In the genomic region with DNA sequence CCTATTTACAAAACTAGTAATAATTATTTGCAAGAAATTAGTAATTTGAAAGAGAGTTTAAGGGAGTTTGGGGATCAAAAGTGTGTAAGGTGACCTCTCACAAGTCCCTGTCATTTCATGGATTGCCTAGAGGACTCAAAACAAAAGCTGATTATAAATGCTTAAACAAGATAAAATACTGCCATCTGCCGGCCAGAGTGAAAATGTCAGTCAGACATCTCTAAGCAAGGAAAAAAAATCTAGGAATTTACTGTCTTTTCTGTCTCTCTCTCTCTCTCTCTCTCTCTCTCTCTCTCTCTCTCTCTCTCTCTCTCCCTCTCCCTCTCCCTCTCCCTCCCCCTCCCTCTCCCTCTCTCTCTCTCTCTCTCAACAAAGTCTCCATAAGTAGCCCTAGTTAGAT, we compare ENCODE assay signal across 8 mouse cellular contexts. TPM values are rescaled to one million over a fixed set of nuclear protein-coding genes. Genes with fewer than 3 reads are reported as not detected.
DNase-seq lines count a peak whose midpoint lies in the region; ATAC-seq and TF ChIP-seq lines count a peak whose summit lies in the region.

No protein-coding gene starts in this region.

- no peak for TF ChIP-seq POLR2A in kidney, adult 2 months (IDR thresholded peaks at IDR 0.05; ENCODE audit: low read depth, low read length)
- no peak for TF ChIP-seq POLR2A in CH12.LX (IDR thresholded peaks at IDR 0.05; ENCODE audit: low read depth, low read length)

- H3K4me3 ChIP-seq in kidney, adult 2 months (ENCODE audit: insufficient read depth, low read depth, low read length) = no peak overlapping the region
- no peak overlapping the region for H3K4me3 ChIP-seq in CH12.LX (replicated peaks in 1 of 3; ENCODE audit: low read depth in 2 of 3, low read length in 2 of 3, poor library complexity in 1 of 3)
- no peak overlapping the region for H3K4me3 ChIP-seq in embryonic facial prominence, embryonic 10.5 days
- H3K4me3 ChIP-seq in neural tube, embryonic 11.5 days (ENCODE audit: low read depth, low read length) = no peak overlapping the region

- DNase-seq in kidney, adult 2 months = peak; percentile 78
- no peak for DNase-seq in kidney, adult 11 months
- peak; percentile 57 for DNase-seq in CH12.LX (ENCODE audit: extremely low read depth)
- peak; percentile 45 for DNase-seq in adrenal gland, adult 2 months
- peak; percentile 64 for DNase-seq in embryonic facial prominence, embryonic 10.5 days (ENCODE audit: low spot score)
- DNase-seq in layer of hippocampus, postnatal 10 days (ENCODE audit: low spot score in 2 of 2) = peak; percentile 75 to 78
- DNase-seq in neural tube, embryonic 11.5 days (ENCODE audit: low spot score) = peak; percentile 68

- TF ChIP-seq EP300 in CH12.LX (IDR thresholded peaks at IDR 0.05; ENCODE audit: low read length) = no peak

- H3K27ac ChIP-seq in kidney, adult 2 months (ENCODE audit: insufficient read depth, low read depth, low read length) = no peak overlapping the region
- no peak overlapping the region for H3K27ac ChIP-seq in CH12.LX (ENCODE audit: insufficient read depth, low read depth)
- no peak overlapping the region for H3K27ac ChIP-seq in embryonic facial prominence, embryonic 10.5 days (replicated peaks)
- H3K27ac ChIP-seq in neural tube, embryonic 11.5 days (ENCODE audit: low read depth, low read length) = no peak overlapping the region

- no peak overlapping the region for H3K9ac ChIP-seq in CH12.LX (ENCODE audit: insufficient read depth, low read depth)
- H3K9ac ChIP-seq in neural tube, embryonic 11.5 days (ENCODE audit: low read length) = no peak overlapping the region

- no peak for ATAC-seq in neural tube, embryonic 11.5 days (ENCODE audit: insufficient read depth, low FRiP score, low TSS enrichment)
- no peak for ATAC-seq in megakaryocyte-erythroid progenitor cell, adult 5-6 weeks (replicated peaks; ENCODE audit: low FRiP score, low TSS enrichment, poor library complexity, severe bottlenecking)

- H3K4me2 ChIP-seq in CH12.LX (ENCODE audit: insufficient read depth, low read depth, poor library complexity, severe bottlenecking) = no peak overlapping the region
- H3K4me2 ChIP-seq in neural tube, embryonic 11.5 days (ENCODE audit: low read depth) = no peak overlapping the region

- H3K9me3 ChIP-seq in CH12.LX (replicated peaks; ENCODE audit: low read length) = peaks cover 8% of the 10 kb centered on the region
- no peaks in the 10 kb centered on the region for H3K9me3 ChIP-seq in embryonic facial prominence, embryonic 10.5 days
- H3K9me3 ChIP-seq in neural tube, embryonic 11.5 days (ENCODE audit: control insufficient read depth, low read length) = no peaks in the 10 kb centered on the region

- no peaks in the 10 kb centered on the region for H3K36me3 ChIP-seq in kidney, adult 2 months (ENCODE audit: control insufficient read depth, insufficient read depth, low read length)
- no peaks in the 10 kb centered on the region for H3K36me3 ChIP-seq in CH12.LX (replicated peaks in 1 of 2; ENCODE audit: control insufficient read depth in 1 of 2, insufficient read depth in 1 of 2, low read length in 1 of 2)
- H3K36me3 ChIP-seq in embryonic facial prominence, embryonic 10.5 days (replicated peaks) = no peaks in the 10 kb centered on the region
- no peaks in the 10 kb centered on the region for H3K36me3 ChIP-seq in neural tube, embryonic 11.5 days (ENCODE audit: control insufficient read depth, insufficient read depth, low read length)

- WGBS in kidney, adult 2 months = 0% methylated on average over 1 of the region's 1 CpGs
- 0% methylated on average over 1 of the region's 1 CpGs for WGBS in embryonic facial prominence, embryonic 10.5 days
- WGBS in neural tube, embryonic 11.5 days = 0% methylated on average over 1 of the region's 1 CpGs

- TF ChIP-seq CTCF in kidney, adult 2 months (conservative IDR thresholded peaks at IDR 0.05; ENCODE audit: insufficient read depth, insufficient read length, low read depth, low read length) = 0 out of 2 replicates have a peak, but pooled peaks have one; percentile 18
- peak in 1 of 2 experiments; percentile 70; a peak in 2 of 4 replicates for TF ChIP-seq CTCF in CH12.LX (conservative IDR thresholded peaks at IDR 0.05 in 1 of 2, IDR thresholded peaks at IDR 0.05 in 1 of 2; ENCODE audit: low read depth in 2 of 2, low read length in 2 of 2)

- TF ChIP-seq RAD21 in CH12.LX (IDR thresholded peaks at IDR 0.05; ENCODE audit: low read depth, low read length) = peak; percentile 71

- in situ Hi-C loops in CH12.LX (cut with MboI; ENCODE audit: low pct_ligation_motif_present, low pct_unique_long_range_greater_than_20kb, low sequenced_read_pairs) = no loop called here

- H3K27me3 ChIP-seq in kidney, adult 2 months (replicated peaks; ENCODE audit: control insufficient read depth, insufficient read depth, low read length) = no peaks in the 10 kb centered on the region
- H3K27me3 ChIP-seq in CH12.LX (replicated peaks) = peaks cover 3% of the 10 kb centered on the region
- no peaks in the 10 kb centered on the region for H3K27me3 ChIP-seq in embryonic facial prominence, embryonic 10.5 days (replicated peaks; ENCODE audit: low read depth, poor library complexity, severe bottlenecking)
- H3K27me3 ChIP-seq in neural tube, embryonic 11.5 days (ENCODE audit: control insufficient read depth, insufficient read depth, low read length) = no peaks in the 10 kb centered on the region

- 0 out of 2 replicates have a peak, but pooled peaks cover 2% of the 10 kb centered on the region for H3K4me1 ChIP-seq in kidney, adult 2 months (ENCODE audit: control insufficient read depth, insufficient read depth, low read length)
- H3K4me1 ChIP-seq in CH12.LX (ENCODE audit: control insufficient read depth in 1 of 2, insufficient read depth in 2 of 2) = no peaks in the 10 kb centered on the region
- peaks cover 27% of the 10 kb centered on the region for H3K4me1 ChIP-seq in embryonic facial prominence, embryonic 10.5 days
- no peaks in the 10 kb centered on the region; the same call in 1 of the 2 replicates for H3K4me1 ChIP-seq in neural tube, embryonic 11.5 days (ENCODE audit: control insufficient read depth, insufficient read depth, low read length)

- no peaks in the 10 kb centered on the region for H3K79me2 ChIP-seq in CH12.LX (replicated peaks; ENCODE audit: control insufficient read depth, extremely low read depth, insufficient read depth, poor library complexity, severe bottlenecking)

- dilution Hi-C loops in CH12.LX (cut with MboI; ENCODE audit: extremely low pct_ligation_motif_present, extremely low pct_unique_long_range_greater_than_20kb, low sequenced_read_pairs) = no loop called here

TF ChIP-seq in CH12.LX, 34 proteins besides CTCF, POLR2A, EP300 and RAD21:
- peak; percentile 42; the same call in 1 of the 2 replicates for TF ChIP-seq ZNF384 (IDR thresholded peaks at IDR 0.05; ENCODE audit: low read depth, low read length)
- TF ChIP-seq SIN3A (IDR thresholded peaks at IDR 0.05; ENCODE audit: low read length) = no peak
- TF ChIP-seq JUND (conservative IDR thresholded peaks at IDR 0.05; ENCODE audit: low read depth, low read length) = no peak
- no peak for TF ChIP-seq MYC (IDR thresholded peaks at IDR 0.05; ENCODE audit: low read depth, low read length)
- peak; percentile 47 for TF ChIP-seq SMC3 (IDR thresholded peaks at IDR 0.05; ENCODE audit: low read depth, low read length)
- TF ChIP-seq KAT2A (IDR thresholded peaks at IDR 0.05; ENCODE audit: insufficient replicate concordance, low read length) = no peak

RNA-seq across cellular contexts. Expression of a gene that starts 4.4 kb away (rescaled TPM):
- 39.7 and 49.2 TPM in 2 replicates for polyA plus RNA-seq in kidney, adult 2 months (2012; rRNA removed)
- total RNA-seq in CH12.LX (2012; rRNA removed) (not detected in 2 replicates), CH12.LX (2014; rRNA removed) (not detected in 2 replicates)
- polyA plus RNA-seq in CH12.LX (2012; ENCODE audit: insufficient read length, low read depth) = not detected in 2 replicates
- 10 to 100 TPM; 34.8 to 42.0 TPM for total RNA-seq in adrenal gland, adult 2 months (2021)
- polyA plus RNA-seq in adrenal gland, adult 2 months (2012; rRNA removed) = 22.5 and 25.1 TPM in 2 replicates
- polyA plus RNA-seq in embryonic facial prominence, embryonic 10.5 days (2016; fragmentation: Nextera tagmentation; extraction: Ambion mirVana) = 17.0 and 17.2 TPM in 2 replicates
- total RNA-seq in layer of hippocampus, postnatal 10 days (2021) = 100 to 1,000 TPM; 105 to 106 TPM
- 26.0 and 29.0 TPM in 2 replicates for polyA plus RNA-seq in neural tube, embryonic 11.5 days (2014; fragmentation: Nextera tagmentation; extraction: Ambion mirVana)
- 19.4 and 24.2 TPM in 2 replicates for total RNA-seq in megakaryocyte-erythroid progenitor cell, adult 5-6 weeks (2014; fragmentation: Nextera tagmentation)
- total RNA-seq in megakaryocyte-erythroid progenitor cell, adult 5-6 weeks (2017) = 8.4 and 10.6 TPM in 2 replicates

Comparison
In these comparisons a context has a peak if more than half of its experiments do, and no peak if none do; other contexts are left out.
1. RNA of a gene that starts 4.4 kb away (polyA plus RNA-seq): 39.7 to 49.2 TPM in kidney, adult 2 months, 26.0 to 29.0 TPM in neural tube, embryonic 11.5 days, 22.5 to 25.1 TPM in adrenal gland, adult 2 months and 17.0 to 17.2 TPM in embryonic facial prominence, embryonic 10.5 days; not detected in CH12.LX; every median in the first group is over 10 times any median in the second.